Mouse (Mus musculus) liver, adult 2 months (tissue): ENCODE measurements around the gene Mfsd12. TPM values are rescaled to one million over a fixed set of nuclear protein-coding genes. Genes with fewer than 3 reads are reported as not detected.
A peak's percentile ranks its signal among the peaks of the same experiment; 100 is the strongest.

Experiments
- DNase-seq: peaks from one replicate; pipeline ENCODE4 v3.0.0-alpha.2; 2011; ENCODE audit warnings: low read depth, low spot score; ENCODE audit errors: extremely low read depth
- H3K27ac ChIP-seq: fragments of 200-500 bp; replicated peaks from 2 replicates; pipeline ENCODE4 v1.5.1; 2012; ENCODE audit warnings: low read depth, mild to moderate bottlenecking, control low read depth, inconsistent platforms, low read length; ENCODE audit not compliant: insufficient read depth
- H3K27me3 ChIP-seq: fragments of 200-500 bp; 2 replicates; pipeline ENCODE4 v1.6.1; 2012; ENCODE audit warnings: mild to moderate bottlenecking, moderate library complexity, low read length, inconsistent platforms; ENCODE audit not compliant: control insufficient read depth, insufficient read depth
- H3K36me3 ChIP-seq: fragments of 200-500 bp; 2 replicates; pipeline ENCODE4 v1.6.1; 2012; ENCODE audit warnings: low read length, inconsistent platforms; ENCODE audit not compliant: control insufficient read depth, insufficient read depth
- H3K4me1 ChIP-seq: fragments of 200-500 bp; 2 replicates; pipeline ENCODE4 v1.6.1; 2011; ENCODE audit warnings: low read length; ENCODE audit not compliant: control insufficient read depth, insufficient read depth
- H3K4me3 ChIP-seq: fragments of 200-500 bp; 2 replicates; pipeline ENCODE4 v1.5.1; 2011; ENCODE audit warnings: low read depth, mild to moderate bottlenecking, control low read depth, low read length, moderate library complexity; ENCODE audit not compliant: insufficient read depth
- H3K79me2 ChIP-seq: fragments of 200-500 bp; 2 replicates; pipeline ENCODE4 v1.6.1; 2012; ENCODE audit warnings: inconsistent platforms, mild to moderate bottlenecking, low read length, moderate library complexity; ENCODE audit not compliant: control insufficient read depth, insufficient read depth
- H3K9ac ChIP-seq: fragments of 200-500 bp; 2 replicates; pipeline ENCODE4 v1.6.1; 2012; ENCODE audit warnings: low read depth, mild to moderate bottlenecking, control low read depth, inconsistent platforms, low read length
- CTCF ChIP-seq: fragments of 200-500 bp; IDR thresholded peaks from 2 replicates; pipeline ENCODE4 v1.5.1; 2011; ENCODE audit warnings: low read depth, low read length, control low read depth
- POLR2A ChIP-seq: fragments of 200-500 bp; IDR thresholded peaks from 2 replicates; pipeline ENCODE4 v1.6.1; 2011; ENCODE audit warnings: low read length, control low read depth; ENCODE audit not compliant: insufficient read depth; ENCODE audit errors: extremely low read depth
- WGBS: fragments of 180-500 bp; shearing (Covaris S2); methylation state at CpG from one replicate; pipeline ENCODE4 v1.1.7; 2018; 5-methylcytosine and 5-hydroxymethylcytosine counted together
- polyA plus RNA-seq: library from polyadenylated mRNA; depleted of rRNA; stranded (reverse); fragments of >200 nt; gene quantifications from 2 replicates; pipeline ENCODE4 v1.2.3, GENCODE M21; 2012; rRNA removed
- total RNA-seq: library from RNA; depleted of rRNA; stranded (reverse); fragments of >200 nt; gene quantifications from 2 replicates; pipeline ENCODE4 v1.2.3, GENCODE M21; 2014; rRNA removed

Mfsd12 gene
- total RNA-seq (5.3 and 7.4 TPM in 2 replicates), polyA plus RNA-seq (12.8 and 13.4 TPM in 2 replicates)

- 2% methylated on average over 79 of the region's 79 CpGs for WGBS
- Histone ChIP-seq H3K4me3 (peak within 1 kb of the TSS; percentile 89), H3K4me1 (peaks cover 13% of the 10 kb centered on the region), H3K9ac (peak within 1 kb of the TSS; percentile 91), H3K79me2 (0 out of 2 replicates have a peak, but pooled peaks cover 3% of the 10 kb centered on the region), H3K27ac (no peak within 1 kb of the TSS), H3K36me3 (no peaks in the 10 kb centered on the region), H3K27me3 (no peaks in the 10 kb centered on the region)
- TF ChIP-seq CTCF (no peak), POLR2A (peak; percentile 61; the same call in 1 of the 2 replicates)
- peak; percentile 59 for DNase-seq
Observed at GRCm38 (mm10) chr10:81356991-81357844, at the start of gene Mfsd12. Gene Mfsd12 (plus strand): TSS chr10:81357491.

GRCm38 (mm10) chr10:81309571-81309970 lies 47.7 kb upstream of the Mfsd12 start:
- no peak overlapping the region for H3K4me3 ChIP-seq
- H3K79me2 ChIP-seq = peaks cover 11% of the 10 kb centered on the region
- H3K4me1 ChIP-seq = no peaks in the 10 kb centered on the region
- 82% methylated on average over 5 of the region's 5 CpGs for WGBS
- no peaks in the 10 kb centered on the region for H3K27me3 ChIP-seq
- H3K9ac ChIP-seq = no peak overlapping the region
- TF ChIP-seq CTCF (no peak), POLR2A (no peak)
- no peak for DNase-seq
- no peak overlapping the region for H3K27ac ChIP-seq
- H3K36me3 ChIP-seq = no peaks in the 10 kb centered on the region

GRCm38 (mm10) chr10:81313581-81313980 lies 43.7 kb upstream of the Mfsd12 start:
- no peaks in the 10 kb centered on the region for H3K27me3 ChIP-seq
- no peaks in the 10 kb centered on the region for H3K36me3 ChIP-seq
- no peak overlapping the region for H3K9ac ChIP-seq
- no peak overlapping the region for H3K27ac ChIP-seq
- TF ChIP-seq POLR2A (no peak), CTCF (no peak)
- peaks cover 4% of the 10 kb centered on the region for H3K4me1 ChIP-seq
- no peak for DNase-seq
- H3K4me3 ChIP-seq = no peak overlapping the region
- 92% methylated on average over 13 of the region's 13 CpGs for WGBS
- no peaks in the 10 kb centered on the region for H3K79me2 ChIP-seq

GRCm38 (mm10) chr10:81314201-81314600 lies 43.1 kb upstream of the Mfsd12 start:
- H3K79me2 ChIP-seq = no peaks in the 10 kb centered on the region
- 72% methylated on average over 7 of the region's 7 CpGs for WGBS
- no peak overlapping the region for H3K4me3 ChIP-seq
- H3K4me1 ChIP-seq = peaks cover 11% of the 10 kb centered on the region
- H3K27ac ChIP-seq = no peak overlapping the region
- H3K27me3 ChIP-seq = no peaks in the 10 kb centered on the region
- no peak for TF ChIP-seq CTCF
- no peak for TF ChIP-seq POLR2A
- H3K36me3 ChIP-seq = no peaks in the 10 kb centered on the region
- no peak for DNase-seq
- H3K9ac ChIP-seq = no peak overlapping the region

GRCm38 (mm10) chr10:81315587-81315986 lies 41.7 kb upstream of the Mfsd12 start:
- no peaks in the 10 kb centered on the region for H3K79me2 ChIP-seq
- no peak overlapping the region for H3K27ac ChIP-seq
- peaks cover 16% of the 10 kb centered on the region for H3K4me1 ChIP-seq
- H3K36me3 ChIP-seq = no peaks in the 10 kb centered on the region
- no peaks in the 10 kb centered on the region for H3K27me3 ChIP-seq
- no peak for TF ChIP-seq CTCF
- DNase-seq = no peak
- H3K4me3 ChIP-seq = no peak overlapping the region
- WGBS = 93% methylated on average over 16 of the region's 16 CpGs
- H3K9ac ChIP-seq = no peak overlapping the region
